Mouse (Mus musculus) gastrocnemius, adult 2 months (tissue): ENCODE results near the gene 1700003F12Rik. TPM values are rescaled to one million over a fixed set of nuclear protein-coding genes. Genes with fewer than 3 reads are reported as not detected.

Experiments
- DNase-seq: peaks from one replicate; pipeline ENCODE4 v3.0.0; 2022
- H3K27ac ChIP-seq: fragments of 200-600 bp; 2 replicates; pipeline ENCODE4 v1.8.1; 2022; ENCODE audit warnings: mild to moderate bottlenecking
- H3K4me3 ChIP-seq: fragments of 200-600 bp; 2 replicates; pipeline ENCODE4 v1.8.1; 2022; ENCODE audit warnings: mild to moderate bottlenecking, moderate library complexity
- CTCF ChIP-seq: fragments of 200-600 bp; IDR thresholded peaks from 2 replicates; pipeline ENCODE4 v1.8.1; 2022; ENCODE audit warnings: antibody characterized with exemption, mild to moderate bottlenecking, moderate library complexity
- intact Hi-C: fragments of 180-260 bp; cut with DNase I; formaldehyde crosslinking; loops from one replicate; pipeline ENCODE4 v1.15.1; 2025
- total RNA-seq, 2 experiments: library from RNA; stranded (reverse); gene quantifications; 2 replicates each; pipeline ENCODE4 v1.2.3; 2021

Gene 1700003F12Rik
- total RNA-seq, 2 experiments from 2014 or later: not detected

DNA sequence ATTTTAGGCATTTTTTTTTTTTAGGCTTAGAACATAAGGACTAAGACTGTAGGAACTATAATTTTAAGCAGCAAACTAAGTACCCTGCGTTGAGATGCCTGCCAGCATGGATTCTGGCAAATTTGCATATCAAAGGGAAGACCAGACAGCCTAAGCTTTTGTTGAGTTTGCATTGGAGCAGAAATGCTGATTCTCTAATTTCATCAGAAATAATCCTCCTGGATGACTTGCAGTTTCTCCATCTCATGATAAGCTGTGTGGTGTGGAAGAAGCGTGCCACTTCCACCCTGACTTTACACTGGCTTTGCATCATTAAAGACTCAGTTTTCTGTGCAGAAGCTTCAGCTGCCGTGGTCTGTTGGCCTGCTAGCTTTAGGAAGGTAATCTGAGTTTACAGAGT is 14.0 kb upstream of the 1700003F12Rik start:
- no peak for TF ChIP-seq CTCF
- H3K27ac ChIP-seq: no peak overlapping the region
- H3K4me3 ChIP-seq: no peak overlapping the region
- DNase-seq: no peak
- intact Hi-C loops: no loop called here

- no peak overlapping the region for H3K27ac ChIP-seq
- no peak for TF ChIP-seq CTCF
- intact Hi-C loops: no loop called here
Observed at GRCm38 (mm10) chr2:154534704-154535270, 12.1 kb upstream of the 1700003F12Rik start.

DNA sequence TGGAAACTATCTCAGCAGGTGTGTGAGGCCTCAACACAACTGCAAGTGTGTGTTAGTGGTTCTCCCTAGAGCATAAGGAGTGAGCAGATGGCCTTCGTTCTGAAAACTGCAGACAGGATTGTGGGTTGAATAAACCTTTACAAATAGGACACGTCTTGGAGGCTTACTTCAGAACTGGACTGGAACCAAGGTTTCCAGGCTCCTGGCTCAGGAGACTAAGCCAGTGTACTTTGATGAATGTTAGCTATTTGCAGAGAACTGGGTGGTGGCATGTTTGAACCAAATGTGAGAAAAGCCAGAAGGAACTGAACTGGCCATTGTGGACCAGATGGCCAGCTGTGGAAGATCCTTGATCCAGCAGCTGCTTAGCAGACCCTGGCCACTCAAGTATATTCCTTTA is 8.6 kb upstream of the 1700003F12Rik start:
- DNase-seq: no peak
- intact Hi-C loops: loop anchor here (2.0 kb wide), 1 partner anchor 122 kb away; no protein-coding TSS in a partner anchor
- H3K27ac ChIP-seq: no peak overlapping the region
- no peak for TF ChIP-seq CTCF
- no peak overlapping the region for H3K4me3 ChIP-seq

More at GRCm38 (mm10) chr2:154534704-154535270, 12.1 kb upstream of the 1700003F12Rik start:
- no peak for DNase-seq
- H3K4me3 ChIP-seq: no peak overlapping the region

DNA sequence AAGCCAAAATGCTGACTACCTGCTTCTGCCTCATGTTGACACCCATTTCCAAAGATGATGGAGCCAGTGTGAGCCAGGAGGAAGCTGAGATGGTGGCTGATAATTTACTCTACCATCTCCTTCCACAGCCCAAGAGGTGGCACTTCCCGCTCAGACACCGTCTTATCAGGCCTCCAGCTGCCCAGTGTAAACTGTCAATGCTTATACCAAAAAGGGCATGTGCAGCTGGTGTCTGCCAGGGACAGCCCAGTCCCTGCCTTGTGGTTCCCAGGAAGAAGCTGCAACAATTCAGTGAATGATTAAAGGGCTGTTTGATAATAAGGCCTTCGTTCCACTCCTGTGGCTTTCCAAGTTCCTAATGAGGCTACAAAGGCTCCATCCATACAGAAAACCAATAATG is 8.2 kb upstream of the 1700003F12Rik start:
- TF ChIP-seq CTCF: no peak
- intact Hi-C loops: loop anchor here (2.0 kb wide), 1 partner anchor 122 kb away; no protein-coding TSS in a partner anchor

DNA sequence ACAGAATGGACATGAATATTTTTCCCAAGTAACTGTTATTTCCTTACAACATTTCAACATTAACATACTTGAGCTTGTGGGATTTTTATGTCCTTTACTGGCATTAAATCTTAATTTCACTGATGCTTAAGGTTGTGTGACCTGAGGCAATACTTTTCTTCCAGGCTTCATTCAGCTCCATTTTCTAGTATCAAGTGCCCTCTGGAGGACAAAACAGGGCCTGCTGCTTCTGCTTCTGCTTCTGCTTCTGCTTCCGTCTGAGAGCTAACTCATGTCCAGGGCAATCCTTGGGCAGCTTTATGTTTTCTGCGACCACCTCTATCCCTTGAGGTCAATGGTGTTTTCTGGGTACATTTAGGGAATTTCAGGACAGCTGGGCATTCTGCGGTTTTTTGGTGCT is 7.2 kb upstream of the 1700003F12Rik start:
- intact Hi-C loops: loop anchor here (2.0 kb wide), 1 partner anchor 123 kb away; no protein-coding TSS in a partner anchor
- no peak overlapping the region for H3K4me3 ChIP-seq
- no peak overlapping the region for H3K27ac ChIP-seq
- TF ChIP-seq CTCF: peak; percentile 71
- DNase-seq: peak; percentile 46

More for the DNA sequence above, 8.2 kb upstream of the 1700003F12Rik start:
- no peak for DNase-seq
- H3K4me3 ChIP-seq: no peak overlapping the region
- H3K27ac ChIP-seq: no peak overlapping the region

- Histone ChIP-seq H3K4me3 (no peak overlapping the region), H3K27ac (no peak overlapping the region)
- DNase-seq: no peak
- peak; percentile 23; the same call in 1 of the 2 replicates for TF ChIP-seq CTCF
- intact Hi-C loops: no loop called here
Observed at GRCm38 (mm10) chr2:154541630-154542029, 5.3 kb upstream of the 1700003F12Rik start.

DNA sequence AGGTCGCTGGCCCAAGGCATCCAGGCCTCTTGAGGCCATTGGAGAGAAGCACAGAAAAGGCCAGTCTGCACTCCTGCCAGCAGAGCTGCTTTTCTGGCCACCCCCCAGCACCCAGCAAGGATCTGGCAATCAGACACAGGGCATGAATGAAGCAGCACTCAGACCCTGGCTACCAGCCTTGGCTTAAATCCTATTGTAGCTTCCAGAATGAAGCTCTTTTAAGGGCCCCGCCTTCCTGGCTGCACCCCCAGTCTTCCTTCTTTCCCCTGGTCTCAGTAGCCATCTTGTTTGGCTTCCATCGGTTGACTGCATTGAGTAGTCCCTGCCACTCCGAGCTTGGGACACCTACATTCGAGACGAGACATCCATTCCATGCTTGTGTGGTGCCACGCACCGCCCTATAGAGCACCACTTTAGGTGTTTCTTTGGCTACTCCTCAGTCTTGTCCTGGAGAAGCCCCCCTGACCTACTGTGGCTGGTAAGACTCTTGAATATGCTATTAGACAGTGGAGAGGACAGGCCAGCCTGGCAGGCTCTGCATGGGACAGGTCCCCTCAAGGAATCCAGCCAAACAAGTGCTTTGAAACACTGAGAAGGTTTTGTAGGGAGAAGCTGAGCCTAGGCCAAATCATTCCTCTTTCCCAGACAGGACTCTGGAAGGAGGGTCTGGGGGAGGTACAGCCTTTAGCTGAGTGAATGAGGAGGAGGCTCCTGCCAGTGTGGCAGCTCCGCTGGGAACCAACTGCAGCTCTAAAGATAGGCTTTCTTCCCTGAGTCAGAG is 3.1 kb upstream of the 1700003F12Rik start:
- H3K4me3 ChIP-seq: no peak overlapping the region
- DNase-seq: peak; percentile 84
- intact Hi-C loops: no loop called here
- no peak for TF ChIP-seq CTCF
- peak overlapping the region; percentile 46 for H3K27ac ChIP-seq

GRCm38 (mm10) chr2:154548688-154549087 is 1.8 kb downstream of the 1700003F12Rik start:
- no peak for TF ChIP-seq CTCF
- H3K27ac ChIP-seq: no peak overlapping the region
- DNase-seq: peak; percentile 44
- H3K4me3 ChIP-seq: no peak overlapping the region
- intact Hi-C loops: no loop called here

GRCm38 (mm10) chr2:154549127-154549885 is 2.4 kb downstream of the 1700003F12Rik start:
- intact Hi-C loops: no loop called here
- Histone ChIP-seq H3K27ac (no peak overlapping the region; the same call in 1 of the 2 replicates), H3K4me3 (peak overlapping the region; percentile 70)
- DNase-seq: peak; percentile 81
- no peak for TF ChIP-seq CTCF

- intact Hi-C loops: loop anchor here (5.0 kb wide), 1 partner anchor 62 kb away; the partner anchor contains the start of genes 4930519P11Rik and Zfp341
- peak; percentile 17; the same call in 1 of the 2 replicates for TF ChIP-seq CTCF
- no peak for DNase-seq
- Histone ChIP-seq H3K27ac (no peak overlapping the region), H3K4me3 (peak overlapping the region; percentile 70)
Observed at GRCm38 (mm10) chr2:154549886-154550189, 3.0 kb downstream of the 1700003F12Rik start.

DNA sequence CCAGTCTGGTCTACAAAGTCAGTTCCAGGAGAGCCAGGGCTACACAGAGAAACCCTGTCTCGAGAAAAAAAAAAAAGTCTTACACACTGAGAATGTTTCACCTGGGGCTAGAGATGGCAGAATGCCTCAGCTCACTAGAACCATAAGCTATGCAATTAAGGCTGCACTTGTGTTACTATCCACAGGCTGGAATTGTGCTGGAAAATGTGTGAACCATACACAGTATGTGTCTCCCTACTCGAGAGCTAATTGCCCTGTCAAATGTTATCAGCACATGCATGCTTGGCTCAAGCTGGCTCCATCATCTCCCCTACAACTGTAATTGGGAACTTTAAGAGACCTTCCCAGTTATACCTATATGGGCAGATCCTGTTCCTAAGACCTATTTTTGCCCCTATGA is 4.1 kb downstream of the 1700003F12Rik start:
- Histone ChIP-seq H3K4me3 (no peak overlapping the region), H3K27ac (no peak overlapping the region)
- no peak for TF ChIP-seq CTCF
- peak; percentile 4 for DNase-seq
- intact Hi-C loops: loop anchor here (5.0 kb wide), 1 partner anchor 61 kb away; the partner anchor contains the start of genes 4930519P11Rik and Zfp341

- H3K27ac ChIP-seq: peak within 1 kb of the TSS; percentile 78
- intact Hi-C loops: loop anchor here (5.0 kb wide), 1 partner anchor 61 kb away; the partner anchor contains the start of genes 4930519P11Rik and Zfp341
- no peak for TF ChIP-seq CTCF
- no peak for DNase-seq
- peak within 1 kb of the TSS; percentile 74 for H3K4me3 ChIP-seq
Observed at GRCm38 (mm10) chr2:154551476-154551875, 4.6 kb downstream of the 1700003F12Rik start, which contains the start of gene Actl10. Actl10 (plus strand) TSS chr2:154551776.

GRCm38 (mm10) chr2:154551927-154552326 is 5.0 kb downstream of the 1700003F12Rik start:
- TF ChIP-seq CTCF: no peak
- H3K27ac ChIP-seq: peak overlapping the region; percentile 78
- peak overlapping the region; percentile 74 for H3K4me3 ChIP-seq
- intact Hi-C loops: loop anchor here (5.0 kb wide), 1 partner anchor 60 kb away; the partner anchor contains the start of genes 4930519P11Rik and Zfp341
- DNase-seq: no peak
